Mouse (Mus musculus): Measurements from ENCODE around the gene Sohlh2. TPM values are rescaled to one million over a fixed set of nuclear protein-coding genes. Genes with fewer than 3 reads are reported as not detected.

The Sohlh2 gene
- polyA plus RNA-seq, 1 experiment from 2014 or later: not detected

DNA sequence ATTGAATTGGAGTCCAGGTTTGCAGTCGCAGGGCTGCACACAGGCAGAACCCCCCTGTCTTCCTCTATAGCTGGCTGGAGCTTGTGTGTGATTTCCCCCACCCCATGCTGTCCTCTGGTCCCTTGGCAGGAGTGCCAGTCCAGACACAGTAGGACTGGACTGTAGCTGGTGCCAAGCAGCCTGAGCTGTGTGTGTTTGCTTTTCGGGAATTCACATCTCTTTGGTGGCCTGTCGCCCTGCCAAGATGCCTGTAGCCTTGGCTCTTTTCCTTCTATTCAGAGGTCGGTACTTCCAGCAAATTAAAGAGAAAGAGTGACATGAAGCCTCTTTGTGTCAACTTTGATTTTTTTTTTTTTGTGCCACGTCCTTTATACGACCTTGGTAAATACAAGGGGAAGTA lies 66.7 kb downstream of the Sohlh2 start:
- H3K36me3 ChIP-seq (ENCODE audit: control insufficient read depth, insufficient read depth): no peaks in the 10 kb centered on the region
- H3K4me2 ChIP-seq (replicated peaks; ENCODE audit: low read depth): no peak overlapping the region
- no peaks in the 10 kb centered on the region for H3K9me3 ChIP-seq (ENCODE audit: control insufficient read depth)
- no peaks in the 10 kb centered on the region for H3K27me3 ChIP-seq (replicated peaks; ENCODE audit: control insufficient read depth, insufficient read depth, low read length)
- no peak overlapping the region for H3K27ac ChIP-seq (ENCODE audit: low read depth, low read length)
- no peak for ATAC-seq
- H3K9ac ChIP-seq (ENCODE audit: low read depth, low read length): no peak overlapping the region
- no peaks in the 10 kb centered on the region for H3K4me1 ChIP-seq (replicated peaks; ENCODE audit: control insufficient read depth, insufficient read depth, low read length)
- WGBS: 59% methylated on average over 6 of the region's 6 CpGs
- no peak overlapping the region for H3K4me3 ChIP-seq (ENCODE audit: low read depth, low read length)
- no peak for TF ChIP-seq CTCF (IDR thresholded peaks at IDR 0.05; ENCODE audit: low read depth)

DNA sequence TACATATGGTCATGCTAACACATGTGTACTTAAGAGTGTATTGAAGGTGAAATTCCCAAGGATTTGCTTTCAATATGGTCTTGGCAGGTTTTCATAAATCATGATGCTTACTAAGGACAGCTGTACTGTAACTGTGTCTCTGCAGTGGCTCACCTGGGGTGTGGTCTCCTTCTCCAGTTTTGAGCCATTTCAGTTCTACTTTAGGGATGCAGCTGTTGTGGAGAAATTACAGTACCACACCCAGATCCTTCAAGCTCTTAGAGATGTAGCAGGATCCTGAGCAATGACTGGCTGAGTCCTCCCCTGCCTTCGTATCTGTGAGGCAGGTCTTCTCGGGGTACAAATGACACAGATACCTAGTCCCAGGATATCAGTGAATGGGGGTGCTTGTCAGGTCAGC lies 68.8 kb downstream of the Sohlh2 start:
- Histone ChIP-seq H3K27ac (ENCODE audit: low read depth, low read length) (no peak overlapping the region), H3K9ac (ENCODE audit: low read depth, low read length) (no peak overlapping the region), H3K9me3 (ENCODE audit: control insufficient read depth) (no peaks in the 10 kb centered on the region), H3K4me3 (ENCODE audit: low read depth, low read length) (no peak overlapping the region), H3K27me3 (replicated peaks; ENCODE audit: control insufficient read depth, insufficient read depth, low read length) (no peaks in the 10 kb centered on the region), H3K36me3 (ENCODE audit: control insufficient read depth, insufficient read depth) (no peaks in the 10 kb centered on the region), H3K4me1 (replicated peaks; ENCODE audit: control insufficient read depth, insufficient read depth, low read length) (no peaks in the 10 kb centered on the region), H3K4me2 (replicated peaks; ENCODE audit: low read depth) (no peak overlapping the region)
- 96% methylated on average over 2 of the region's 2 CpGs for WGBS
- no peak for TF ChIP-seq CTCF (IDR thresholded peaks at IDR 0.05; ENCODE audit: low read depth)
- no peak for ATAC-seq

Small RNA genes lying within 50 kb of the gene (microRNA-seq; reads per million reads assigned to microRNA genes)
- gene Gm22029: not detected

Other genes starting within 250 kb of the Sohlh2 start
- 0.86 and 1.3 TPM in 2 replicates for gene Ccna1, start 126.5 kb upstream of the Sohlh2 start, polyA plus RNA-seq (2015; fragmentation: Nextera tagmentation; extraction: Ambion mirVana)
- gene Spg20, start 69.9 kb upstream of the Sohlh2 start, polyA plus RNA-seq (2015; fragmentation: Nextera tagmentation; extraction: Ambion mirVana): 27.9 and 30.0 TPM in 2 replicates
- gene Ccdc169, start 44.7 kb upstream of the Sohlh2 start, polyA plus RNA-seq (2015; fragmentation: Nextera tagmentation; extraction: Ambion mirVana): 0.09 TPM in 2 replicates
- 3.1 and 5.0 TPM in 2 replicates for gene Dclk1, start 60.3 kb downstream of the Sohlh2 start, polyA plus RNA-seq (2015; fragmentation: Nextera tagmentation; extraction: Ambion mirVana)